Mouse (Mus musculus) small intestine, adult 2 months (tissue): ENCODE data around the gene Polr2b. TPM values are rescaled to one million over a fixed set of nuclear protein-coding genes. Genes with fewer than 3 reads are reported as not detected.

ENCODE experiments used
- H3K27ac ChIP-seq: fragments of 200-500 bp; 2 replicates; pipeline ENCODE4 v1.5.1; 2012; ENCODE audit warnings: low read depth, low read length, control low read depth, inconsistent platforms; ENCODE audit not compliant: insufficient read depth
- H3K27me3 ChIP-seq: fragments of 200-500 bp; 2 replicates; pipeline ENCODE4 v1.6.1; 2012; ENCODE audit warnings: mild to moderate bottlenecking, moderate library complexity, low read length, inconsistent platforms; ENCODE audit not compliant: control insufficient read depth, insufficient read depth
- H3K36me3 ChIP-seq: fragments of 200-500 bp; 2 replicates; pipeline ENCODE4 v1.6.1; 2012; ENCODE audit warnings: mild to moderate bottlenecking, low read length, control low read depth, inconsistent platforms; ENCODE audit not compliant: control insufficient read depth, insufficient read depth
- H3K4me1 ChIP-seq: fragments of 200-500 bp; 2 replicates; pipeline ENCODE4 v1.6.1; 2012; ENCODE audit warnings: low read length, inconsistent platforms, mixed read lengths; ENCODE audit not compliant: control insufficient read depth, insufficient read depth, insufficient read length
- H3K4me3 ChIP-seq: fragments of 200-500 bp; 2 replicates; pipeline ENCODE4 v1.5.1; 2012; ENCODE audit warnings: low read depth, mild to moderate bottlenecking, control low read depth, inconsistent platforms, low read length, moderate library complexity
- CTCF ChIP-seq: fragments of 200-500 bp; IDR thresholded peaks from 2 replicates; pipeline ENCODE4 v1.5.1; 2012; ENCODE audit warnings: low read depth, mild to moderate bottlenecking, control low read depth, inconsistent platforms, low read length, moderate library complexity, mixed read lengths; ENCODE audit not compliant: insufficient replicate concordance, insufficient read length; ENCODE audit errors: extremely low read depth
- POLR2A ChIP-seq: fragments of 200-500 bp; IDR thresholded peaks from 2 replicates; pipeline ENCODE4 v1.6.1; 2012; ENCODE audit warnings: low read depth, mild to moderate bottlenecking, control low read depth, inconsistent platforms, low read length, moderate library complexity
- WGBS: fragments of 180-500 bp; shearing (Covaris S2); methylation state at CpG from one replicate; pipeline ENCODE4 v1.1.7; 2018; 5-methylcytosine and 5-hydroxymethylcytosine counted together
- polyA plus RNA-seq: library from polyadenylated mRNA; depleted of rRNA; stranded (reverse); fragments of >200 nt; gene quantifications from 2 replicates; pipeline ENCODE4 v1.2.3, GENCODE M21; 2012; rRNA removed

The Polr2b gene
- 1.5 and 7.6 TPM in 2 replicates for polyA plus RNA-seq

DNA sequence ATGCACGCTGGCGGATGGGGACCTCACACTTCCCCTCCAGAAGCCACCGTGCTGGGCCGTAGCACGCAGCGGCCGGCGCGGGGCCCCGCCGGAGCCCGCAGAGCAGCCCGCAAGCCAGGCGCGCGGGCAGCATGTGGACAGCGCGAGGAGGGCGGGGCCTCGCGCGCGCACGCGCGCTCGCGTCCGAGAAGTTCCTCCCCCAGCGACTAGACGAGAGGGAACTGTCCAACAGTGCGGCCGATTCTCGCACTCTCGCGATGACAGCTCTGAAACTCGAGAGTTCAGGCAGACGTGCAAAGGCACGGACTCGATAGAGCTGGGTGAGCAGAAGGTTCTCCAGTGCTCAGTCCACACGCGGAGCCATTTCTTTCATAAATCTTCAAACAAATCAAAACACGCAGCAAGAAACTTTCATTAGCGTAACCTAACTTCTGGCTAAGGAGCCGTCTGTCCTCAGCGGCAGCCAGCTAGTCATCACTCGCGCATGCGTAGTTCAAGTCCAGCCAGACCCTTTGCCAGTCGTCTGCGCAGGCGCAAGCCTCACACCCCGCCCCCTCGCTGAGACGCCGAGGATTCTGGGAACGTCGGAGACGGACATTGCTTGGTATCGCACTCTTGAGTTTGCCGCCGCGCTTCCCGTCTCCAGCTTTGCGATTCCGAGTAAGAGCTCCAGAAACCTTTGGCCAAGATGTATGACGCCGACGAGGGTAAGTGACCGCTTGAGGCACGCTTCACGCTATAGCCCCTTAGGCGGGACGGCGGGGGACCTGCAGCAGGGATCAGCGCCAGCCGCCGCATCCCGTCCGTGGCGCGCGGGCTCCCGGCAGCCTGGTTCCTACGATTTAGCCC is at the start of gene Polr2b, which contains the start of gene Noa1:
TSS of gene Polr2b (plus strand) at position 224 of the 849 bp plus-strand sequence.
TSS of gene Noa1 (minus strand) at position 161 of the 849 bp plus-strand sequence.
- under 1% methylated on average over 85 of the region's 85 CpGs for WGBS
- TF ChIP-seq CTCF: no peak
- TF ChIP-seq POLR2A: peak; percentile 51; the same call in 1 of the 2 replicates
- Histone ChIP-seq H3K36me3 (peaks cover 14% of the 10 kb centered on the region), H3K4me1 (peaks cover 10% of the 10 kb centered on the region), H3K27ac (peak within 1 kb of the TSS; percentile 71), H3K4me3 (peak within 1 kb of the TSS; percentile 70), H3K27me3 (no peaks in the 10 kb centered on the region)

DNA sequence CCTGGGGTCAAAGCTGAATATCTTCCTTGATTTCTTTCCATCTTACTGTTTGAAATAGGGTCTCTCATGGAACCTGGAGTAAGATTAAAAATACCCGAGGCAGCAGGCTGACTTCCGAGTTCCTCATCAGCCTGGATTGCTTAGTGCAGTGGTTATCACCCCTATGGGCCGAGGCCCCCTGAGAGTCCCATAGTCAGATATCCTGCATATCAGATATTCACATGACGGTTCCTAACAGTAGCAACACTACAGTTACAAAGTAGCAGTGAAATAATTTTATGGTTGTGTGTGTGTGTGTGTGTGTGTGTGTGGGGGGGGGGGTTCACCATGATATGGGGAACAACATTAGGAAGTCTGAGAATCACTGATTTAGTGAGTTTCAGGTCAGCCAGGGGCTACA is 48.8 kb upstream of the Polr2b start:
- TF ChIP-seq CTCF (no peak), POLR2A (no peak)
- Histone ChIP-seq H3K27me3 (no peaks in the 10 kb centered on the region), H3K4me3 (no peak overlapping the region), H3K36me3 (no peaks in the 10 kb centered on the region), H3K4me1 (no peaks in the 10 kb centered on the region), H3K27ac (no peak overlapping the region)
- WGBS: 85% methylated on average over 4 of the region's 4 CpGs

DNA sequence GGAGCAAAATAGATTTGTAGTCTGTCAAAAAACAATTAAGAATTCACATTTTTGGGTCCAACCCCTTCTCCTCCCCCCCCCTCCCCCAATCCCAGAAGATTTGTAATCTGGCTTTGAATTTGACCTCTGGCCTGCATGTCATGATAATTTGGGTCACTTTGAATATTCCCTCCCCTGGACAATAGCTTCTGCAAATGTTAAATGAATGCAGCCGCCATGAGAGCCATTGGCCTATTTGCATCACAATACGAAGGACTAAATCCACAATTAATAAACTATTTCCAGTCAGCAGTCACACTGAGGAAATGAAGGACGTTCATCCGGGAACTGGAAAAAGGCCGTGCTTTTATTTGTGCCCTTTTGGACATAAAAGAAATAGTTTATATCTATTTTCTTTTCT is 47.8 kb upstream of the Polr2b start:
- Histone ChIP-seq H3K27ac (no peak overlapping the region), H3K4me3 (no peak overlapping the region), H3K4me1 (no peaks in the 10 kb centered on the region), H3K27me3 (no peaks in the 10 kb centered on the region), H3K36me3 (no peaks in the 10 kb centered on the region)
- no peak for TF ChIP-seq CTCF
- TF ChIP-seq POLR2A: no peak
- 96% methylated on average over 5 of the region's 5 CpGs for WGBS

DNA sequence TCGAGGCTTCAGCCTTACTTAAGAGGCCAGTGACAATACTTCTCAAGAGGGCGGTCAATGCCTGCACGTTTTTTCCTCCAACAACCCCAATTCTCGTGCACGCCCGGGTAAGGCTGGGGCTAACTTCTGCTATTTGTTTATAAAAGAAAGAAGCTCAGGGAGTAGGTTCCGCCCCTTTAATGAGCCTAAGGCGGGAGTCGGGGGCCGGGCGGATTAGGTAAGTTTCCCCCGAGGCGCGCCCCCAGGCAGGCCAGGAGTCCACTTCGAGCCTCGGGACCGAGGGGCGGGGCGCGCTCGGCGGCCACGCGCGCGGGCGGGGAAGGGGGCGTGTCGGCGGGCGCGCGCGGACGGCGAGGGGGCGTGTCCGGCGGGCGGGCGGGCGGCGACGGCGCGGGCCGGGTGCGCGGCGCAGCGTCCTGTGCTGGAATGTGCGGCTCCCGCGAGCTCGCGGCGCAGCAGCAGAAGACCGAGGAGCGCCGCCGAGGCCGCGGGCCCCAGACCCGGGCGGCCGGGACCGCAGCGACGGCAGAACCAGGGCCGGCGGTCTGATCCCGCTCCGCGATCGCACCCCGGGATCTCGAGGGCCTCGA is 44.8 kb upstream of the Polr2b start, which contains the start of gene Rest:
TSS of gene Rest (plus strand) at position 411 of the 590 bp plus-strand sequence.
- TF ChIP-seq CTCF (no peak), POLR2A (peak; percentile 38; the same call in 1 of the 2 replicates)
- H3K4me3 ChIP-seq: peak within 1 kb of the TSS; percentile 93
- H3K27me3 ChIP-seq: no peaks in the 10 kb centered on the region
- no peaks in the 10 kb centered on the region for H3K4me1 ChIP-seq
- WGBS: under 1% methylated on average over 76 of the region's 78 CpGs
- H3K27ac ChIP-seq: peak within 1 kb of the TSS; percentile 60
- H3K36me3 ChIP-seq: peaks cover 5% of the 10 kb centered on the region; the same call in 1 of the 2 replicates

DNA sequence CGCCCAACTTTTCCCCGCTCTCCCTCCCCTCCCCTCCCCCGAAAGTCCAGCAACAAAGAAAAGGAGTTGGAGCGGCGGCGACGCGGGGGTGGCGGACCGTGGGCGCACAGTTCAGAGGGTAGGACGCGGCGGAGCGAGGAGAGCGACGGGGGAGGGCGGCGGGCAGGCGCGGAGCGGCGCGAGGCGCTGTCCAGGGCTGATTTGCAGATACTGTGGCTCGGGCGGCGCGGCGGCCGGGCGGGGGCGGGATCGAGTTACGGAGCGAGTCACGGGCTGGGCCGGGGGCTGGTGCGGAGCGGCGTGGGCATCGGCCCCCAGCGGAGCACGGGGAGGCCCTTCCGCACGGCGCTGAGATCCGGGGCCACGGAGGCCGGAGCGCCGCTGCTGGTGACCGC is 44.3 kb upstream of the Polr2b start:
- Histone ChIP-seq H3K4me3 (peak overlapping the region; percentile 93), H3K27me3 (no peaks in the 10 kb centered on the region), H3K4me1 (no peaks in the 10 kb centered on the region), H3K27ac (peak overlapping the region; percentile 60), H3K36me3 (peaks cover 5% of the 10 kb centered on the region; the same call in 1 of the 2 replicates)
- 1% methylated on average over 53 of the region's 53 CpGs for WGBS
- TF ChIP-seq POLR2A (no peak), CTCF (no peak)

DNA sequence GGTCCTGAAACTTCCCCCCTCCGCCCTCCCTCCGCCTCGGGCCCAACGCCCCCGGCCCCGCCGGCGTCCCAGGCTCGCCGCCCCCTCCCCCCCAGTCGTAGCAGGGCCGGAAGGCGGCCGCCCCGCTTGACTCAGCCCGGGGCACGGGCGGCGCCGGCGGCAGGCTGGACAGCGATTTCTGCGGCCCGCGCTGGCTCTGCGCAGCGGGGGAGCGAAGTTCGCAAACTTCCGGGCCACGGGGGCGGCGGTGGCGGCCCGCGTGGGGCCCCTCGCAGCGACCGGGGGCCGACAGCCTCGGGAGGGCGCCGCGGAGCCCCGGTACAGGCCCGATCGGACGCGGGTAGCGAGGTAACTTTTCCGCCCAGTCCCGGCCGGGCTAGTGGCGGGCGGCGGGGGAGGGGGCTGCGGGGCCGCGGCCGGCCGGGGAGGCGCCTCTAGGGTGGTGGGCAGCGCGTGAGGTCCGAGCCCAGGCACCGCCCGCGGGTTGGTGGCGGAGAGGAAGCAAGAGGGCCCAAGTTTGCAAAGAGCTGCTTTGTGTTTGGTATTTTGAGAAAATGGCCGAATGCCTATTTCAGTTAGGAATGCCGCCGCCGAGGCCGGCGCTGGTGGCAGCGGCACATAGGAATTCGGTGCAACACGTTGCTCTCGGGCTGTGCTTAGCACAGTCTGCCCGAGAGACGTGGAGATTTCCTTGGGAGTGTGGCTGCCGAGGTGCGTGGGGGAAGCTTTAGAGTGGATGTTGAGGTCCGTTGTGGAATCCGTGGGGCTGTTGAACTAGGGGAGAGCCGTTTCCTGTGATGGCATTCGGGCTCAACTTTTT is 43.7 kb upstream of the Polr2b start:
- Histone ChIP-seq H3K36me3 (peaks cover 5% of the 10 kb centered on the region; the same call in 1 of the 2 replicates), H3K4me3 (peak overlapping the region; percentile 93), H3K27me3 (no peaks in the 10 kb centered on the region), H3K27ac (peak overlapping the region; percentile 60), H3K4me1 (no peaks in the 10 kb centered on the region)
- TF ChIP-seq POLR2A (no peak), CTCF (no peak)
- under 1% methylated on average over 73 of the region's 87 CpGs for WGBS
